Mouse (Mus musculus) left cerebral cortex, postnatal 10 days (tissue): ENCODE measurements around the gene Tom1l2. TPM values are rescaled to one million over a fixed set of nuclear protein-coding genes. Genes with fewer than 3 reads are reported as not detected.

Experiments
- DNase-seq, 2 experiments: peaks; one replicate each; pipeline ENCODE4 v3.0.0; 2021 to 2022; ENCODE audit warnings: low spot score in 2 of 2, mixed read lengths in 1 of 2; ENCODE audit errors: extremely low spot score in 1 of 2
- intact Hi-C: fragments of 180-260 bp; cut with DNase I; formaldehyde crosslinking; loops from one replicate; pipeline ENCODE4 v1.15.1; 2025
- total RNA-seq, 2 experiments: library from RNA; stranded (reverse); gene quantifications; 2 replicates each; pipeline ENCODE4 v1.2.3; 2021

Gene Tom1l2
- total RNA-seq, 2 experiments from 2014 or later: 132 to 133 TPM

DNA sequence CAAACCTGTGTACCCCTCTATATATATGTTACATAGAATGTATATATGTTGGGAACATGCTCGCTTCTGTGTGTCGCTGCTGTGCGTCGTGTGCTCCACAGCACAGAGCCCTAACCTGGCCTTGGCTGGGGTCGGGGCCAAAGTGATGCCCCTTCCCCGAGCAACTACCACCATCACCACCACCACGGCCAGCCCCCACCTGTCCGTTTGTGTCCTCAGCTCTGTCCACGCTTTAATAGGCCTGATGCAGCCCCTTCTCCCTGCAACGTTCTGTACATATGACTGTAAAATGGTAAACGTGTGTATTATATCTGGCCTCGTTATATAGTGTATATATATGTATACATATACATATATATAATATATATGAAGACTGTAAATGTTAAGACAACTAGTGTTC is 154.1 kb downstream of the Tom1l2 start:
- intact Hi-C loops: loop anchor here (2.0 to 5.0 kb wide), 2 partner anchors 94 to 214 kb away; no protein-coding TSS in a partner anchor
- no peak for DNase-seq

- DNase-seq: no peak
- intact Hi-C loops: loop anchor here (2.0 to 5.0 kb wide), 2 partner anchors 95 to 214 kb away; no protein-coding TSS in a partner anchor
These were observed 154.6 kb downstream of the Tom1l2 start for GRCm38 (mm10) chr11:60197998-60198619.

DNA sequence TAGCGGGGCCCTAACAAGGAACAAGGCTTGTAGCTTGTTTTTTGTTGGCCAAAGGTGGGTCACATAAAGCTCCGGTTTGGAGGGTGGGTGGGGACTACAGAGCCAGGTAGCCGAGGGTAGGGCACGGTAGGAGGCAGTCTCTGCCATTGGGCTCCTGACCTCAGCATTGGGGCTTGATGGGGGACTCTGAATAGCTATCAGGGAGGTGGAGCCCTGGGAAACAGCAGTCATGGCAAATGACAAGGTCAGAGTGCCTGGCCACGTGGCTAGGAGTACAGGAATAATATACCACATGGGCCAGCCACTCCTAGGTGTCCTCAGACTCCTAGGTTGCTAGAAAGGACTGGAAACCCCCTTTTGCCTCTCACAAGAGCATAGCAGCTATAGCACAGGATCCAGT is 156.4 kb downstream of the Tom1l2 start:
- intact Hi-C loops: loop anchor here (5.0 kb wide), 1 partner anchor 216 kb away; no protein-coding TSS in a partner anchor

DNA sequence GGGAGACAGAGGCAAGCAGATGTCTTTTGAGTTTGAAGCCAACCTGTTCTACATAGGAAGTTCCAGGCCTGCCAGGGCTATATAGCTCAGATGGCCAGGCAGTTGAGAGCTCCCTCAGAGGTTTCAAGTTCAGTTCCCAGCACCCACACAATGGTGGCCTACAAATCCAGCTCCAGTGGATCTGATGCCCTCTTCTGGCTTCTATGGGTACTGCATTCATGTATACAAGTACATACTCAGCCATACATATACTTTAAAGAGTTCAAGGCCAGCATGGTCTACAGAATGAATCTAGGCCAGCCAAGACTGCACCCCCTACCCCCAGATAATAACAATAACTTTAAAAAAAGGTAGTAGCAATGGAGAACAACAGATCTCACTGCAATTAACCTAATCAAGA is 157.6 kb downstream of the Tom1l2 start:
- no peak for DNase-seq
- intact Hi-C loops: loop anchor here (5.0 kb wide), 1 partner anchor 217 kb away; no protein-coding TSS in a partner anchor

More for the DNA sequence above, 156.4 kb downstream of the Tom1l2 start:
- no peak for DNase-seq

- DNase-seq: peak in 1 of 2 experiments; percentile 60
- intact Hi-C loops: no loop called here
These were observed 159.1 kb downstream of the Tom1l2 start for GRCm38 (mm10) chr11:60193556-60193955.

DNA sequence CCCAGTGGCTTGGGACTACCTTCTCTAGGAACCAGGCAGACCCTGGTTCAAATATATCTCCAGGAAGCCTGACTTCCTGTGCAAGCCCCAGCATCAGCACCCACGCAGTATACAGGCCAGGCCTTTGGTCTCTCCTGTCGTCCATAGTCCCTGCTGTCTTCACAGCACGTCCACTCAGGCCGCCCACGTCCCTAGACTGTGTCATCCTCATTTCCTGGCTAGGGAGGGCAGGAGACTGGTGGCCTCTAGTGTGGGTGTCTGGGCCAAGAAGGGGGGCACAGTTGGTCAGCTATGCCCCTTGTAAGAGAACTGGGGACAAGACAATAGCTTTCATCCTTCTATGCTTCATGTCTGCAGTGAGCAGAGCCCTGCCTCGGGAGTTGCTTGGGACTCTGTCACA is 160.2 kb downstream of the Tom1l2 start:
- peak in 1 of 2 experiments; percentile 33 for DNase-seq
- intact Hi-C loops: no loop called here

DNA sequence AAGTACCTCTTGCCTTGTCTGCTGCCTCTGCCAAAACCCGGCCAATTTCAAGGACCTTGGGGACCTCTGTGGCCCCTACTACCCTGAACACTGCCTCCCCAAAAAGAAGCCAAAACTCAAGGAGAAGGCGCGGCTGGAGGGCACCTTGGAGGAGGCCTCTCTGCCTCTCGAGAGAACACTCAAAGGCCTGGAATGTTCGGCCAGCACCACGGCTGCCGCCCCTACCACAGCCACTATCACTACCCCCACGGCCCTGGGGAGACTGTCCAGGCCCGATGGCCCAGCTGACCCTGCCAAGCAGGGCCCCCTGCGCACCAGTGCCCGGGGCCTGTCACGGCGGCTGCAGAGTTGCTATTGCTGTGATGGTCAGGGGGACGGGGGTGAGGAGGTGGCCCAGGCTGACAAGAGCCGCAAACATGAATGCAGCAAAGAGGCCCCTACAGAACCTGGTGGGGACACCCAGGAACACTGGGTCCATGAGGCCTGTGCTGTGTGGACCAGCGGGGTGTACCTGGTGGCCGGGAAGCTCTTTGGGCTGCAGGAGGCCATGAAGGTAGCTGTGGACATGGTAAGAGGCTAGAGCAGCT is 162.6 kb downstream of the Tom1l2 start:
- intact Hi-C loops: no loop called here

GRCm38 (mm10) chr11:60189501-60190040 is 163.1 kb downstream of the Tom1l2 start:
- intact Hi-C loops: no loop called here
- peak in 1 of 2 experiments; percentile 55 for DNase-seq

More for the DNA sequence above, 162.6 kb downstream of the Tom1l2 start:
- peak in 1 of 2 experiments; percentile 39 for DNase-seq

- DNase-seq: peak in 1 of 2 experiments; percentile 33
- intact Hi-C loops: no loop called here
These were observed 164.3 kb downstream of the Tom1l2 start for GRCm38 (mm10) chr11:60188275-60188853.

- peak in 1 of 2 experiments; percentile 44 for DNase-seq
- intact Hi-C loops: no loop called here
These were observed 165.6 kb downstream of the Tom1l2 start for GRCm38 (mm10) chr11:60187070-60187469.

DNA sequence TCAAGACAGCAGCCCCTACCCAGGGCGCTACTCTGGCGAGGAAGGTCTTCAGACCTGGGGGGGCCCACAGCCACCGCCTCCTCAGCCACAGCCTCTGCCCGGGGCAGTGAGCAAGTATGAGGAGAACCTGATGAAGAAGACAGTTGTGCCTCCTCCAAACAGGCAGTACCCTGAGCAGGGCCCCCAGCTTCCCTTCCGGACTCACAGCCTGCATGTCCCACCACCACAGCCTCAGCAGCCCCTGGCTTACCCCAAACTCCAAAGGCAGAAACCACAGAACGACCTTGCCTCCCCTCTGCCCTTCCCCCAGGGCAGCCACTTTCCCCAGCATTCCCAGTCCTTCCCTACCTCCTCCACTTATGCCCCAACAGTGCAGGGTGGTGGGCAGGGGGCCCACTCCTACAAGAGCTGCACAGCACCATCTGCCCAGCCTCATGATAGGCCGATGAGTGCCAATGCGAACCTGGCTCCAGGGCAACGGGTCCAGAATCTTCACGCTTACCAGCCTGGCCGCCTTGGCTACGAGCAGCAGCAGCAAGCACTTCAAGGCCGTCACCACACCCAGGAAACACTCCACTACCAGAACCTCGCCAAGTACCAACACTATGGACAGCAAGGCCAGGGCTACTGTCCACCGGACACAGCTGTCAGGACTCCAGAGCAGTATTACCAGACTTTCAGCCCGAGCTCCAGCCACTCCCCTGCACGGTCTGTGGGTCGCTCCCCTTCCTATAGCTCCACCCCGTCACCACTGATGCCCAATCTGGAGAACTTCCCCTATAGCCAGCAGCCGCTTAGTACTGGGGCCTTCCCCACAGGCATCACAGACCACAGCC is 167.1 kb downstream of the Tom1l2 start:
- DNase-seq: peak in 1 of 2 experiments; percentile 57
- intact Hi-C loops: no loop called here

DNA sequence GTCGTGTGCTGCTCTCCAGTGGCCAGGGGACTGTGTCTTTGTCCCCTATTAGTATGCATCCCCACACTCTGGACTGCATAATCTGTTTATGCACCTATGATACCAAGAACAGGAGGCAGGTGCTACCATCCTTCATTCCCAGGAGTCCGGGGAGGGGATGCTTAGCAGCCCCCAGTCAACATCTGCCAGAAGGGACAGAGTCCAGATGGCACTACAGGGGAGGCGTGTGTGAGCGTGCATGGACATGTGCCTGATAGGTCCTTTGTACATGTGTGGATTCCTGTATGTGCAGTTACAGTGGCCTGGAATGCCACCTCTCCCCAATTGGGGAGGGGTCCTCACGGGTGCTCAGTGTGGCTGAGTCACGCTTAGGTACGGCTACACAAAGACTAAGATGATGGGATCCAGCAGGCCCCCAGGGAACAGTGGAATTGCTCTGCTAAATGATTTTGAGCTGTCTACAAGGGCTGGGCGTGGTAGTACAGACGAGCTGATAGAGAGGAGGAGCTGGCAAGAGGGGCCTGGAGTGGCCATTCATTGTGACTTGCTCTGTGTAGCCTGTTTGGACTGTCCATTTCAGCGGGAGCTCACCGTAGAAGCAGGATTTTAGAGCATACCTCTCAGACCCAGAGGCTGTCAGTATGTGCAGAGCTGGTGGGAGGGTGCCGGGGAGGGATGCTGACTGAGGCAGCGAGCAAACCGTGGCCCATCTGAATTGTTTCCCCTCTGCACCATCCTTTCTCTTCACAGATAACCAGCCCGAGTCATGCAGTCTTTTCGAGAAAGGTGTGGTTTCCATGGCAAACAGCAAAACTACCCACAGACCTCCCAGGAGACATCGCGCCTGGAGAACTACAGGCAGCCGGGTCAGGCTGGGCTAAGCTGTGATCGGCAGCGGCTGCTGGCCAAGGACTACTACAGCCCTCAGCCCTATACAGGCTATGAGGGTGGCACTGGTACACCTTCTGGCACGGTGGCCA is 168.1 kb downstream of the Tom1l2 start:
- peak in 1 of 2 experiments; percentile 48 for DNase-seq
- intact Hi-C loops: no loop called here

DNA sequence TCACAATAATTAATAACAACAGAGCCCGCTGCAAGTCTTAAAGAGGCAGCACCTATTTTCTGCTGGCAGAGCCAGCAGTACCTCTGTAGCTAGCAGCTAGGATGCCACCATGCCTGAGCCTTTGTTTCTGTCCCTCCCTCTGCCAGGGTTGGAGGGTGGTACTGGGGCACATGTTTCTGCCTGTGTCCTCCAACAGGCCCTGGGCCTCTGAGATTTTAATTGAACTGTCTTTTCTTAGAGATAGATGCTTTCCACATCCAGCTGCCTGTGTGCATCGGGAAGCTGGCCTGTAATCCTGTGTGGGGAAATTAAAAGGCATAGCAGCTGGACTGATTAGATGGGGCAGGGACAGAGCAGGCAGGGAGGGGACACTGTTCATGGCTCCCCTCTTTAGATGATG is 170.0 kb downstream of the Tom1l2 start:
- intact Hi-C loops: no loop called here
- no peak for DNase-seq

- intact Hi-C loops: no loop called here
These were observed 170.5 kb downstream of the Tom1l2 start for GRCm38 (mm10) chr11:60182116-60182670.

DNA sequence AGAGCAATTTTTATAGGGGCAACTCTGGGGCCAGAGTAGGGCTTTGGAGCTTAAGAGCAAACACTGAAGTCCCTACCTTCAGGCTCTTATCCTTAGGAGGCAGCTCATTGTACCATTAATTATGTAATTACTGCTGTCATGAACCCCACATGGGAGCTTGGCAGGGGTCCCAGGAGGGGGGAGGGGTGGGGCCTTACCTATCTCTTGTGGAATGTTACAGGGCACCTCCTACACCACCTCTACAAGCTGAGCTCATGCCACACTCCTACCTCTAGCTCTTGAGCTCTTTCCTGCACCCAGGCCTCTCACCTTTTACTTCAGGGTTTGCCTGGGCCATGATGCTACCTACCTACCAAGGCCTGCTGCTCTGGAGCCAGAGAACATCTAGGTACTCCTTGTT is 174.2 kb downstream of the Tom1l2 start:
- intact Hi-C loops: loop anchor here (5.0 kb wide), 1 partner anchor 71 kb away; the partner anchor contains the start of gene Rai1
- DNase-seq: no peak

More at GRCm38 (mm10) chr11:60182116-60182670, 170.5 kb downstream of the Tom1l2 start:
- peak in 1 of 2 experiments; percentile 68 for DNase-seq

GRCm38 (mm10) chr11:60178005-60178404 is 174.7 kb downstream of the Tom1l2 start:
- intact Hi-C loops: loop anchor here (5.0 kb wide), 1 partner anchor 71 kb away; the partner anchor contains the start of gene Rai1
- DNase-seq: no peak
